Mouse (Mus musculus) C2C12 (cell line): ENCODE results near the gene Dusp27. TPM values are rescaled to one million over a fixed set of nuclear protein-coding genes. Genes with fewer than 3 reads are reported as not detected.
A peak's percentile ranks its signal among the peaks of the same experiment; 100 is the strongest.

ENCODE experiments used
- H3K27me3 ChIP-seq: one replicate; pipeline ENCODE4 v1.6.1; 2011; ENCODE audit not compliant: control insufficient read depth, insufficient read depth, insufficient read length
- H3K36me3 ChIP-seq: one replicate; pipeline ENCODE4 v1.6.1; 2011; ENCODE audit not compliant: control insufficient read depth, insufficient read depth
- H3K4me3 ChIP-seq: one replicate; pipeline ENCODE4 v1.5.1; 2011; ENCODE audit warnings: mild to moderate bottlenecking, control low read depth; ENCODE audit not compliant: poor library complexity, insufficient read depth, severe bottlenecking
- H3K79me2 ChIP-seq: one replicate; pipeline ENCODE4 v1.6.1; 2011; ENCODE audit not compliant: control insufficient read depth, insufficient read depth
- H3K79me3 ChIP-seq: one replicate; pipeline ENCODE4 v1.6.1; 2011; ENCODE audit warnings: low read depth, control low read depth
- H3ac ChIP-seq: one replicate; pipeline ENCODE3; 2011; ENCODE audit warnings: low read depth; ENCODE audit not compliant: control insufficient read depth, insufficient read length
- CEBPB ChIP-seq: IDR thresholded peaks from one replicate; pipeline ENCODE4 v1.6.1; 2011; ENCODE audit warnings: low read depth, mild to moderate bottlenecking, control low read depth, moderate library complexity
- CTCF ChIP-seq: IDR thresholded peaks from one replicate; pipeline ENCODE4 v1.5.1; 2011; ENCODE audit not compliant: control insufficient read depth, insufficient read depth, insufficient read length
- FOSL1 ChIP-seq: IDR thresholded peaks from one replicate; pipeline ENCODE4 v1.8.0; 2011; ENCODE audit warnings: mild to moderate bottlenecking, low read length; ENCODE audit not compliant: poor library complexity, insufficient read depth, severe bottlenecking
- MAX ChIP-seq: IDR thresholded peaks from one replicate; pipeline ENCODE4 v1.6.1; 2011; ENCODE audit warnings: mild to moderate bottlenecking, control low read depth
- MYOD1 ChIP-seq: IDR thresholded peaks from one replicate; pipeline ENCODE4 v1.6.1; 2011; ENCODE audit warnings: low read depth; ENCODE audit not compliant: control insufficient read depth, insufficient read length
- MYOG ChIP-seq: IDR thresholded peaks from one replicate; pipeline ENCODE4 v1.6.1; 2011; ENCODE audit not compliant: control insufficient read depth, insufficient read length; ENCODE audit errors: extremely low read depth
- USF1 ChIP-seq: IDR thresholded peaks from one replicate; pipeline ENCODE4 v1.6.1; 2011; ENCODE audit warnings: low read depth, mild to moderate bottlenecking, control low read depth, moderate library complexity
- polyA plus RNA-seq: library from polyadenylated mRNA; unstranded; fragments of >200 nt; fragmentation: generic; extraction: Trizol; gene quantifications from one replicate; pipeline ENCODE4 v1.2.1, GENCODE M21; 2012; ENCODE audit warnings: missing spikeins

Dusp27 gene
- polyA plus RNA-seq, 1 experiment: 5.4 TPM

DNA sequence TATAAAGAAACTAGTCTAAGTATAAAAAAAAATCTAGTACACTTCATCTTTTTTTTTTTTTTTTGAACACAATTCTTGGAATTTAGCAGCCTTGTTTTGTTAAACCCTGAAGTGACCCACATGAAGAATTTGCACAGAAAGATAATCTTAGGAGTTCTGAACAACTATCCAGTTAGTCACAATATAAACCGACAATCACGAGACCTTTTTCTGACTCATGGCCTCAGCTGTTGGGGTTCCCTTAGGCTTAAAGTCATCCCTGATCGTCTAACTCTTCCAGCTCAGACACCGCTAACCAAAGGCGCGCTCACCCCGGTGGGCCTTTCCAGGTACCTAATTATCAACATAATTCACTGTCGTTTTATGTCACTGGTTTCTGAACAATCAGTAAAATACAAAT lies 4.0 kb downstream of the Dusp27 start:
- H3K27me3 ChIP-seq: no peaks in the 10 kb centered on the region
- no peaks in the 10 kb centered on the region for H3K79me3 ChIP-seq
- no peaks in the 10 kb centered on the region for H3K36me3 ChIP-seq
- no peak overlapping the region for H3ac ChIP-seq
- H3K79me2 ChIP-seq: no peaks in the 10 kb centered on the region
- H3K4me3 ChIP-seq: no peak overlapping the region
- TF ChIP-seq USF1 (peak; percentile 25), FOSL1 (peak; percentile 36), CTCF (no peak), CEBPB (no peak), MAX (no peak), MYOG (no peak), MYOD1 (peak; percentile 75)

DNA sequence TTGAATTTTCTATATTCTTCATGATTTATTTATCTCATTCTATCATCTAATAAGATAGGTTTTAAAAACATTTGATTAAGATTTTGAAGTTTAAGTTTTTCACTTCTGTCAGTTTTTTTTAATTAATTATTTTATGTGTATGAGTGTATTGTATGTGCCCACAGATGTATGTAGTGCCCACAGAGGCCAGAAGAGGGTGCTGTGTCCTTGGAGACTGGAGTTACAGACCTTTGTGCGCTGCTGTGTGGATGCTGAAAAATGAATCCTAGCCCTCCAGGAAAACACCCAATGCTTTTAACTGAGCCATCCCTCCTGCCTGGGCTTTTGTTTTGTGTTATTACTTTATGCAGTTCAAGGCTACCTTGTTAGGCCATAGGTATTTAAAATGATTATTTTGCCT lies 4.7 kb downstream of the Dusp27 start:
- Histone ChIP-seq H3K4me3 (no peak overlapping the region), H3K36me3 (no peaks in the 10 kb centered on the region), H3K79me2 (no peaks in the 10 kb centered on the region), H3K79me3 (no peaks in the 10 kb centered on the region), H3ac (no peak overlapping the region), H3K27me3 (no peaks in the 10 kb centered on the region)
- TF ChIP-seq CEBPB (no peak), USF1 (no peak), FOSL1 (no peak), MYOG (no peak)

DNA sequence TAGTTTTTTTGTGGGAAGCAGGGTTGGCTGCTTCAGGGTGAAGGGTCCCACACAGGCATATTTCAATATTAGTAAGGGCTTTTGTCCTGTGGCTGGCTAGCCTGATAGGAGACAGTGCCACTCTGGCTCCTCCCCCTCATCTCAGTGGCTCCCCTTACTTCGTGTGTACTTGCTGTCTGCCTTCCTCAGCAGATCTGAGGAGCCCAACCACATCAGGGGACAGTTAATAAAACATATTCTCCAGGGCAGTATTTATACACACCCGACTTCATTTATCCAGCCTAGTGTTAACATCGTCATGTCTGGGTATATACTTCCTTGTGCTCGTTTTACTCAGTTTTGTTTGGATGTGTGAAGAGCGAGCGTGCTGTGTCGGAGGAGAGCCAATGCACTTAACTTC lies 5.6 kb downstream of the Dusp27 start:
- TF ChIP-seq MYOD1 (no peak), CTCF (no peak), FOSL1 (no peak), CEBPB (no peak), MYOG (no peak), MAX (no peak)
- no peaks in the 10 kb centered on the region for H3K79me3 ChIP-seq

DNA sequence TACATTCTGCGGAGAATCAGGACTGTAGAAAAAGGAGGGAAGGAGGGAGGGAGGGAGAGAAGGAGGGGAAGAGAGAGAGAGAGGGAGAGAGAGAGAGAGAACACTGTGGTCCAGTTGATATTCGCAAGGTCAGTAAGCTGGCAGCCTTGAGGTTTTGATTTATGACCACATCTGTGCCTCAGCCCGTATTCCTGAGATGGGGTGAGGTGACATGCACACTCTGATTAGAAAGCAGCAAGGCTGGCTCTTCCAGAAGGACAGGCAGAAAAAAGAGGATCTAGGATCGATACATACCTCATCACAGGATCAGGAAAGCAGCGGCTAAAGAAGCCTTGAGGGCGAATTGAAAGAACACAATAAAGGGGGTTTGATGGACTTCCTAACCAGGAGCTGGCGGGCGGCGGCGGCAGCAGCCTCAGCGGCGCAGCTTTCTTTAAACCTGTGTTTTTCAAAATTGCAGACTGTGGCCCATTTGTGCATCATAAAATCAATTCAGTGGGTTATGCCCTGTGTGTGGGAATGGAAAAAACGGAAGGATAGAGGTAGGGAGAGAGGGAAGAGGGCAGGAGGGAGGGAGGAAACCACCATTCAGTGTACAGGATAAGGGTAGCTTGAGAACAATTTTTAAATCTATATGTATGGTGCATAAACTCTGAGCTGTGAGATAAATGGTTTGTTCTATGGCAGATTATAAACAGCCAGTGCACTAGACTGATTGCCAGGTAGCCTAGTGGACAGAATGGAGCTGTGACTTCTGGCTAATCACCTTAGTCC lies 9.7 kb downstream of the Dusp27 start:
- no peak overlapping the region for H3K4me3 ChIP-seq
- no peak for TF ChIP-seq CEBPB
- TF ChIP-seq CTCF: no peak
- TF ChIP-seq MYOD1: peak; percentile 45
- no peak for TF ChIP-seq MAX
- H3K79me3 ChIP-seq: no peaks in the 10 kb centered on the region
- no peaks in the 10 kb centered on the region for H3K27me3 ChIP-seq
- no peak overlapping the region for H3ac ChIP-seq
- no peaks in the 10 kb centered on the region for H3K79me2 ChIP-seq
- H3K36me3 ChIP-seq: no peaks in the 10 kb centered on the region

More for the DNA sequence above, 5.6 kb downstream of the Dusp27 start:
- no peaks in the 10 kb centered on the region for H3K27me3 ChIP-seq
- no peaks in the 10 kb centered on the region for H3K36me3 ChIP-seq
- H3ac ChIP-seq: no peak overlapping the region
- no peak overlapping the region for H3K4me3 ChIP-seq
- no peaks in the 10 kb centered on the region for H3K79me2 ChIP-seq

DNA sequence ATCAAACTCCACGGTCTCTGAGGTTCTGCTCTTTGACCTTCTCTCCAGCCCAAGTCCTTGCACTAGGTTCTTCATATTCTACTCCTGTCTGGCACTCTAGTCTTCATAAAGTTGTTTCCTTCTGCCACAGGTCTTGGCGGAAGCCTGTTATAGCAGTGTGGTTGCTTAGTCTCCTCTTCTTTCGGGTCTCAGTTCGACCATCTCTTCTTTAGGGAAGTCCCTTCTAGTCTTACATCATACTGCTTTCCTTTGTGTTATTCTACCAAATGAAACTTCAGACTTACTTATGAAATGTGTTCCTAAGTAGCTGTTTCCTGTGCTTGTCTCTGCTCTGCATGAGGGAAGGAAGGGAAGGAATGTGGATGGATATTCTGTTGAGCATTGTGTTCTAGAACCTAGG lies 12.0 kb downstream of the Dusp27 start:
- H3K79me3 ChIP-seq: no peaks in the 10 kb centered on the region
- no peaks in the 10 kb centered on the region for H3K27me3 ChIP-seq
- no peak overlapping the region for H3ac ChIP-seq
- no peak overlapping the region for H3K4me3 ChIP-seq
- no peak for TF ChIP-seq FOSL1
- no peaks in the 10 kb centered on the region for H3K36me3 ChIP-seq
- no peaks in the 10 kb centered on the region for H3K79me2 ChIP-seq

DNA sequence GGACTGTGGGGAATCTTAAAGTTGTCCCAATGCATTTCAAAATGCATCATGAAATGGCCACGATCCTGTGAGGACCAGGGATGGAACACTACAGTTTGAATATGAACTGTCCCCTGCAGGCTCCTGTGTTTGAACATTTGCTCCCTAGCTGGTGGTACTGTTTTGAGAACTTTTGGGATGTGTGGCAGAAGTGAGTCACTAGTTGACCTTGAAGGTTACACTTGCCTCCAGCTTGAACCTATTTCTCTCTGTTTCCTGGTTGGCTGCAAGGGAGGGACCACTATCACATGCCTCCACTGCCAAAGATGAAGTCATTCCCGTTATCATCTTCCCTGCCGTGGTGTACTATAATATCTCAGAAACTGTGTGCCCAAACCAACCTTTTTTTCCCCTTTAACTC lies 12.7 kb downstream of the Dusp27 start:
- no peak overlapping the region for H3K4me3 ChIP-seq
- TF ChIP-seq MAX (no peak), FOSL1 (no peak), CTCF (no peak), MYOG (no peak), USF1 (no peak), CEBPB (no peak), MYOD1 (no peak)
- no peaks in the 10 kb centered on the region for H3K79me2 ChIP-seq
- no peaks in the 10 kb centered on the region for H3K36me3 ChIP-seq
- H3ac ChIP-seq: no peak overlapping the region
- no peaks in the 10 kb centered on the region for H3K27me3 ChIP-seq
- H3K79me3 ChIP-seq: no peaks in the 10 kb centered on the region
